Mouse (Mus musculus) urinary bladder, postnatal 36 days (tissue): ENCODE results near the gene Ugt1a7c.
"Not testable (repeated sequence)": the region's sequence is repeated elsewhere in the genome, so short reads cannot be mapped to it uniquely, and the experiment has no call there.

Experiments used
- DNase-seq, 2 experiments: peaks; one replicate each; pipeline ENCODE4 v3.0.0; 2022; ENCODE audit warnings: low spot score in 2 of 2, mixed read lengths in 1 of 2

The Ugt1a7c gene

DNA sequence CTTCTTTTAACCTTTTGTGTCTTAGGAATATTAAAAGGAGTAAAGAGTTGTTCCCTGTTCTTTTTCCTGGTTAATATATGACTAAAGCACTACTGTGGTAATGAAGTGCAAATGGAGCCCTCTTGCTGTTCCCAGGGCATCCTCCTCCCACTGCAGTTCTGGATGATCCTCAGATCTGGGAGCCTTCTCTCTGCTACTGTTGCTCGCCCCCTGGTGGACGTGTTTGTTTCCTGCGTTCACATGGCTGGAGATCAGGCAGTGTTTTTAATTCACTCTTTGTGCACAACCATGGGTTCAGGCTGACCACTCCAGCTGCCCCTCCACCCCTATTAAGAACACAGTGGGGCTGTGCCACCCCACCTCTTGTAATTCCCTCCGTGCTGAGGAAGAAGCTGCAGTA lies 25.7 kb downstream of the Ugt1a7c start:
- not testable (repeated sequence) for DNase-seq

DNA sequence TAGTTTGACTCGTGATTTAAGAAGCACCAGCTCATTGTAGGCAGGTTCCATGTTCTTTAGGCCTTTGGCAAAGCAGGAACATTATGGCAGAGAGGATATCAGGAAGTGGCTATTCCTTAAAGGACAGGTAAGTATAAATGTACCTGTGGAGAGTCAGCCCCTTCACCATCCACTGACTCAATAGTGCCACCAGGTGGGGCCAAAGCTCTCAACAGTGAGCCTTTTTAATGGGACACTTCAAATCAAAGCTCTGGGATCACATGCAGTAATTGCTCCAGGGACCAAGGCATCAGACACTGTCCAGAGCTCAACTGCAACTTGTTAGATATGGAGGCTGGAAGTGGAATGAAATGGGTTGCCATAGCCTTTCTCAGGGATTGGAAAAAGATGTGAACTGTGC lies 26.7 kb downstream of the Ugt1a7c start:
- not testable (repeated sequence) for DNase-seq

DNA sequence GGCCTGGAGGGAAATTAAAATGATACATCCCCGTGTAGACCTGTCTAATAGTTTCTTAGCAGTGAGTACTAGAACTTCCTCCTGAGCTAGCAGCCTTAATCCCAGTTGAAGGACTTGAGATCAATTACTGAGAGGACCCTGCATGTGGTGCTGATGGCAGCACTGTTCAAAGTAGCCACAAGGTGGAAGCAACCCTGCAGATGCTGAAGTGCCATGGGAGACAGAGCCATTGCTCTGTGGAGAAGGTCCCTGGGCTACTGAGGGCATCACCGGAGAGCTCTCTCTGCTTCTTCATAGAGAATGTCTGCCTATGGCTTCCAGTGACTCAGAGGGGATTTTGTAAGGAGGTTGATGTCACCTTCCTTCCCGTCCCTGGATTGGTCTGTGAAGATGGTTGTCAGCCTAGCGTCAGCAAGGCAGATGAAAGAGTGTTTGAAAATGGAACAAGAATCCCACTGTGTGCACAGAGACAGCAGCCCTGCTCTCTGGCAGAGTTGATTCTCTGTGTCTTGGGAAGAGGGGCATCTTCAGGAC lies 31.0 kb downstream of the Ugt1a7c start:
- DNase-seq = not testable (repeated sequence)

DNA sequence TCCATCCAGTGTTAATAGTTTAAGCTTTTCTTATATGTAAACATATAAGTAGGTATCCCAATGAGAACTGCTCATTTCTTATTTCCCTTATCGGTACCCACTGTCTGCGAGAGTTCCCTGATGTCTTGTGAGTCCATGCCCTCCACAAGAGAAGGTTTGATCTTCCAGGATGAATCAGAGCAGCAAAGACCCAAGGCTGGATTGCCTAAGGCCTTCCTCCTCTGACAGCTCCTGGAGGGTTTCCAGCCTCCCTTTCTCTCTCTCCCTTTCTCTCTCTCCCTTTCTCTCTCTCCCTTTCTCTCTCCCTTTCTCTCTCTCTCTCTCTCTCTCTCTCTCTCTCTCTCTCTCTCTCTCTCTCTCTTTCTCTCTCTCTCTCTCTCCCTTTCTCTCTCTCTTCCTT lies 34.2 kb downstream of the Ugt1a7c start:
- not testable (repeated sequence) for DNase-seq

DNA sequence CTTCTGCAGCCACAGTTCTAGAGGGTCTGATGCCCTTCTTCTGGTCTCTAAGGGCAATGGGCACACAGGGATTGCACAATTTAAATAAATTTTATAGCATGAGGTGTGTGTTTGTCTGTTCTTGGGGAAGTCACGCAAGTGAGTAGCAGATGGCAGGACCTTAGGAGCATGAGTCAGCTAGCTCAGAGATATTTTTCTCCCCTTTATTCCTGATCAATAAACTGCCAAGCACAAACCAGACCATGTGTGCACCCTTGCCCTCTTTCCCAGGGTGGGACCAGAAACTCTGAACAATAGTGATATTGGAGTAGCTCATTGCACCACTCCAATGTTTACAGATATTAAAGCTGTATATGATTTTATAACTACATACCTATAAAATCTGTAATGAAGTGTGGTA lies 35.4 kb downstream of the Ugt1a7c start:
- DNase-seq = not testable (repeated sequence)

DNA sequence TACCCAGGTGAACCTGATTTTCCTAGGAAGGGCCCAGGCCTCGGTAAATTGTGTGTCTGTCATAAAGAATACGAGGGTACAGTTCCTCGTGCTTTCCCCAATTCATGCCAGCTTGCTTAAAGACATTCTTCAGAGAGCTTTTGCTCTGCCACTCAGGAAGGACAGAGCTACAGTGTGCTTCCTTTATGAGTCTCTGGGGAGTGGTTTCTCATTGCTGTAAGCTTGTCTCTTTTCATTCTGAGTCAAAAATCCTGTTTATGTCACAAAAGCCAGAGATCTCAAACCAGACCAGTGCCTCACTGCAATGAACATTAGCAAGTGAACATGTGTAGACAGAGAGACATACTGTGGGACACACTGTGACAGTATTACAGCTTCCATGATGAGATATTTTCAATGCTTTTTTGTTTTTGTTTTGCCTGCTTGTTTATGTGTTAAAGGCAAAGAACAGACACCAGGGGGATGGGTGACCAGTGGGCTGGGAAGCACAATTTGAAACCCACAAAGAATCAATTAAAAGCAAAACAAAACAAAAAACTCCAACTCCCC lies 39.1 kb downstream of the Ugt1a7c start:
- DNase-seq = no peak

DNA sequence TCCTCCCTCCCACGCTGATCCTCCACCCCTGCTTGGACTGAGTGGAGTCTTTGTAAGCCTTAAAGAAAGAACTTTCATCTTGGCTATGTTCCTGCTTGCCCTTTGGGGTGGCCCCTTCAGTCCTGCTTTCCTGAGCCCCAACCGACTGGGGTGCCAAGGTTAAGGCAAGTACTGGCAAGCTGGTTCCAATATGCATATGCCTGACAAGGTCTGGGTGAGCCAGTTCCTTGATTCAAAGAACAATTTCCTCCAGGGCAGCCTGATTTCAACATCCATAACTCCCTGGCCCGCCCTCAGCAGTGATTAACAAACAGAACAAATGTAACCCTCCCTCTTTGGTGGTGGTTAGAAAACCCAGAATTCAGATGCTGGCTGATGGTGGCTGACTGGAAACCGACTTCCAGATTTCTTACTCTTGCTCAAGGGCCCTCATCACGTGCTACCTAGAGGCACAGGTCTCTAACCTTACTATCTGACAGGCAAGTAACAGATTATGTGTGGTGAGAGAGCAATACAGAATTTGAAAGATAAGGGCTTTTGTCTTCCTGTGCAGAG lies 39.7 kb downstream of the Ugt1a7c start, which contains the start of gene Ugt1a6a:
Gene Ugt1a6a, plus strand, starts transcription at position 353 of the 555 bp plus-strand sequence.
- DNase-seq = peak; percentile 73 to 83

DNA sequence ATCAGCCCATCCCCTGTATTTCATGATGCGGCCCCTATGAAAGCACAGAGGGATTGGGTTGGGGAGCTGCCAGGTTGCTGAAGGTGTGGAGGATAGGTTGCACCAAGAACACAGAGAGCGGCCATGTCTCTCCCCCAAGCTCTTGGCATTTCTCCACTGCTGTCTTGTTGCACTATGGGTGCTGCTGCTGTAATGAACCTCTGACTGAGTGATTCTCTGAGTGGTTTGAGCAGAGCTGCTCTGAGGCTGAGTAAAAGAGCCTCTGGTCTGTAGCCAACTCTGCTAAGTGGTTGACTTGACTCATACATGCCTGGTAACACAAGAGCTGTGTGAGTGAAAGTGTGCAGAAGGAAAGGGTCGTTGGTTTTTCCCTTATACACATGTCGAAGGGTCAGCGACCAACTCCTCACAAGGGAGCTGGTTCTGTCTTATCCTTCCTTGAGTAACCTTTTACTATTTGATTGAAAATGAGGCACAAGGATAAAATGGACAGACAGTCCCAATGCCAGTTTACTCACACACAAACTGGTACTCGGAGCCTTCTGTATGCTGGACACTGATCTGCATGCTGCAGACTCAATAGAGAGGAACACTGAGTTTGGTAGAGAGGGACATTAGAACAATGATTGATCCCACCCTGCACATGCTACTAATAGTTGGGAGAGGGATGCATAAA lies 40.5 kb downstream of the Ugt1a7c start:
- DNase-seq = not testable (repeated sequence)

DNA sequence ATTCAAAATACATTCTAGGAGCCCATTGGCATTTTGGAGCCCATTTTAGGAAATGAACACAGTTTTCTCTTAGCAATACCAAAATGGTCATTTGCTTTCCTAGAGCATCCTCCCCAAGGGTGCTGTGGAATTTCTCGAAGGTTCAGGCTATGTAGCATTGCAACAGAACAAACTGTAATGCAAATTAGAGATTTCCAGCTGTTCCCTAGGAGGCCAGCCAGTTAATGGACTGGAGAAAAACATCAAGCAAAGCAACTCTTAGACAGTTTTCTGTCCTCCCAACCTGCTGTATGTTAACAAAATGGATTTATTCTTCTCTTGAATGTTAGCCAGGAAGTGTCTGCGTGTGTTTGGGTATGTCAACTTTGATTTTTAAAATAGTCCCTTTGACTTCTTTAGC lies 41.8 kb downstream of the Ugt1a7c start:
- no peak for DNase-seq

DNA sequence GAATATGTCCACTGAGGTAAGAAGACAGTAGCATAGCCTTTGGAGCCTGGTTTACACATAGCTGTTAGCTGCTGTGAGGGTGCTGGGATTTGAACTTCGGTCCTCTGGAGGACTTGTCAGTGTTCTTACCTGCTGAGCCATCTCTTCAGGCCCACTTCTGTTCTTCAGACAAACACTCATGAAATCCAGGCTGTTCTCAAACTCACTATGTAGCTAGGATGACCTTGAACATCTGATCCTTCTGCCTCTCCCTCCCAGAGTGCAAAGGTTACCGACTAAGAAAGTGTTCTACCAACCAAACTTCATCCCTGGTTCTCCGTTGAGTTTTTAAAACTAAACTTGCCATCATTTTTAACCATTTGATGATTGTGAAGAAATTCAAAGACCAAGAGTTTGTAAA lies 42.4 kb downstream of the Ugt1a7c start:
- DNase-seq = no peak

DNA sequence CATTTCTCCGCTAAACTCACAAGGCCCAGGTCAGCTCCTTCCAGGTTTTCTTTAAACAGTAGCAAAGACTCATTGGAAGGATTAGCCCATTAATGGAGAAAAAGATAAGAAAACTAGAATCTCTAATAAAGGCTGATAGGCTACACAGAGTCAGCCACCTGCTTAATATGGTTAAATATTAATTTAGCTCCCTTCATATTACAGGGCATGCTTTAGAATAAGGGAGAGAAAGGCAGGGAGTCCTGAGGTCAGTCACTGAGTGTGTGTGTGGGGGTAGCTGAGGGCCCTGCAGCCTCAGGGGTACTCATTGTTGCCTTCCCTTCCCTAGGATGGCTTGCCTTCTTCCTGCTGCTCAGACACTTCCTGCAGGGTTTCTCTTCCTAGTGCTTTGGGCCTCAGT lies 43.3 kb downstream of the Ugt1a7c start:
- DNase-seq = no peak

DNA sequence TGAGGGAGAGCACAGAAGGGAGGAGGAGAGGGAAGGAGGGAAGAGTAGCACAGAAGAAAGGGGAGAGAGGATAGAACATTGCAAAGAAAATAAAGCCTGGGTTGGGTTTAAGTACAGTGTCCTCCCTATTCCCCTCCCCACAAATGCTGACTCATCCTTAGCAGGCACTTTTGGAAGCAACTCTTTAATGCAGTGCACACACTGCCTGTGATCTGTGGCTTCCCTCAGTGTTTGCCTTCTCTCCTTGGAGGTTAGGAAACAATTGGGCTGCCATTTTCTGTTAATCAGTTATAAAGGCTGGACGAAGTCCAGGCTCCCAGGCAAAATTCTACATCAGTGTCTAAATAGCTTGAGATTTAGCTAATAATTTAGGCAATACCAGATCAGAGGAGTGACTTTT lies 45.6 kb downstream of the Ugt1a7c start:
- not testable (repeated sequence) for DNase-seq

DNA sequence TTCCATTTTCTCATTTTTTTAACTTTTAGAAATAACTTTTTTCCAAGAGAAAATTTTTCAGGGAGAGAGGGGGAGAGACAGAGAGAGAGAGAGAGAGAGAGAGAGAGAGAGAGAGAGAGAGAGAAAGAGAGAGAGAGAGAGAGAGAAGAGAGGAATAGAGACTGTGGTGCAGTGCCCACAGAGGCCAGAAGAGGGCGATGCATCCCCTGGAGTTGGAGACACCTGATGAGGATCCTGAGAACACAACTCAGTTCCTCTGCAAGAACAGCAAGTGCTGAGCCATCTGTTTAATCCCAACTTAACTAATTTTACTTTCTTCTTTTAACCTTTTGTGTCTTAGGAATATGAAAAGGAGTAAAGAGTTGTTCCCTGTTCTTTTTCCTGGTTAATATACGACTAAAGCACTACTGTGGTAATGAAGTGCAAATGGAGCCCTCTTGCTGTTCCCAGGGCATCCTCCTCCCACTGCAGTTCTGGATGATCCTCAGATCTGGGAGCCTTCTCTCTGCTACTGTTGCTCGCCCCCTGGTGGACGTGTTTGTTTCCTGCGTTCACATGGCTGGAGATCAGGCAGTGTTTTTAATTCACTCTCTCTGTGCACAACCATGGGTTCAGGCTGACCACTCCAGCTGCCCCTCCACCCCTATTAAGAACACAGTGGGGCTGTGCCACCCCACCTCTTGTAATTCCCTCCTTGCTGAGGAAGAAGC lies 49.3 kb downstream of the Ugt1a7c start:
- not testable (repeated sequence) for DNase-seq

DNA sequence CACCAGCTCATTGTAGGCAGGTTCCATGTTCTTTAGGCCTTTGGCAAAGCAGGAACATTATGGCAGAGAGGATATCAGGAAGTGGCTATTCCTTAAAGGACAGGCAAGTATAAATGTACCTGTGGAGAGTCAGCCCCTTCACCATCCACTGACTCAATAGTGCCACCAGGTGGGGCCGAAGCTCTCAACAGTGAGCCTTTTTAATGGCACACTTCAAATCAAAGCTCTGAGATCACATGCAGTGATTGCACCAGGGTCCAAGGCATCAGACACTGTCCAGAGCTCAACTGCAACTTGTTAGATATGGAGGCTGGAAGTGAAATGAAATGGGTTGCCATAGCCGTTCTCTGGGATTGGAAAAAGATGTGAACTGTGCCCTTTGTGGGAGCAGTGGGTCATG lies 50.4 kb downstream of the Ugt1a7c start:
- not testable (repeated sequence) for DNase-seq

DNA sequence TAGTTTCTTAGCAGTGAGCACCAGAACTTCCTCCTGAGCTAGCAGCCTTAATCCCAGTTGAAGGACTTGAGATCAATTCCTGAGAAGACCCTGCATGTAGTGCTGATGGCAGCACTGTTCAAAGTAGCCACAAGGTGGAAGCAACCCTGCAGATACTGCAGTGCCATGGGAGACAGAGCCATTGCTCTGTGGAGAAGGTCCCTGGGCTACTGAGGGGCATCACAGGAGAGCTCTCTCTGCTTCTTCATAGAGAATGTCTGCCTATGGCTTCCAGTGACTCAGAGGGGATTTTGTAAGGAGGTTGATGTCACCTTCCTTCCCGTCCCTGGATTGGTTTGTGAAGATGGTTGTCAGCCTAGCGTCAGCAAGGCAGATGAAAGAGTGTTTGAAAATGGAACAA lies 55.3 kb downstream of the Ugt1a7c start:
- not testable (repeated sequence) for DNase-seq

DNA sequence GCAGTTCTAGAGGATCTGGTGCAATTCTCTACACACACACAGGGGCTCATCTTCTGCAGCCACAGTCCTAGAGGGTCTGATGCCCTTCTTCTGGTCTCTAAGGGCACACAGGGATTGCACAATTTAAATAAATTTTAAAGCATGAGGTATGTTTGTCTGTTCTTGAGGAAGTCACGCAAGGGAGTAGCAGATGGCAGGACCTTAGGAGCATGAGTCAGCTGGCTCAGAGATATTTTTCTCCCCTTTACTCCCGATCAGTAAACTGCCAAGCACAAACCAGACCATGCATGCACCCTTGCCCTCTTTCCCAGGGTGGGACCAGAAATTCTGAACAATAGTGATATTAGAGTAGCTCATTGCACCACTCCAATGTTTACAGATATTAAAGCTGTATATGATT lies 63.6 kb downstream of the Ugt1a7c start:
- DNase-seq = peak in 1 of 2 experiments; percentile 53

DNA sequence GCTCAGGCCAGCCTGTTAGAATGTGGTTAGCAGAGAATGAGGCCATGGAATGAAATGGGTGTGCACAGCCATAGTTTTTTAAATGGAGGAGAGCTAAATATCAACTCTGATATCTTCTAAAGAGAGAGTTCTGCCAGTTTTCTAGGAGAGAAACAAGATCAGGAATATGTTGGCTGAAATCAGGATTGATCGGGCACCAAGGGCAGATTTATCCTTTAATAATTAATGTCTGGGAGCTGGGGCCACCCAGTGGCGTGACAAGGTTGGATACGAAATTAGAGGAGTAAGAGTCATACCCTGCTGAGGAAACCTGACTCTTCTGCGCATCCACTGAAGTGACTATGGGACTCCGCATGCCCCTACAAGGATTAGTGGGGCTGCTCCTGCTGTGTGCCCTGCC lies 70.8 kb downstream of the Ugt1a7c start, which contains the start of gene Ugt1a5:
Gene Ugt1a5, plus strand, starts transcription at position 302 of the 400 bp plus-strand sequence.
- no peak for DNase-seq

DNA sequence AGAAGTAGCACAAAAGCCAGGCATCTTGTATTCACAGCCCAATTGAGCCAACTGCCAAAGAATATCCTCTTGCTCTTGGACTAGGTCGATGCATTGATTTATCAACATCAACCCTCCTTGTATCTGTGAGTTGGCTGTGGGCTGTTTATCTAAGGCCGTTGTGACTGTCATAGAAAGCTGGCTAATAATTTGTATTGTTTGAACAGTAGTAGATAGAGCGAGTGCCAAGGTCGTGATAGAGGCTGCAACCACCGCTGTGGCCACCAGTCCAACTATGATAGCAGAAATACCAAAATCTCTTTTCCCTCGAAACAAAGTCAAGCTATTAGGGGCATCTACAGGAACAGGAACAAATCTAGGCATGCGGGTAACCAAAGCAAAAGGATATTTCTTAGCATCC lies 77.3 kb downstream of the Ugt1a7c start:
- not testable (repeated sequence) for DNase-seq

DNA sequence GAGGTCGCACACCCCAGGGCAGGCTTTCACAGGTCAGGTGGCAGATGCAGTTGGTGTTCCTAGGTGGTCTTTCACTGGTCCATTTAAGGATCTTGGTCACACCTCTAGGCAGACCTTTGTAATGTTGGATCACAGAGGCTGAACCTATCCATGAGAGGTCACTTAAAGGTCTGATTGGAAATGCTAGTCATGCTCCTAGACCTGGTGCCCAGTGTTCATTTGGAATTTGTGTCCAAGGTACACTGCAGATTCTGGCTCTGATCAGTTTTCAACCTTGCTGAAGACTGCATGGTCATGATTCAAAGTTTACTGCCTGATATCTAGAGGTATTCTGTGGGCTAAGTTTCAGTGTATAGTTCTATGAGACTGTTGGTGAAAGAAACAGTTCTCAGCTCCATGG lies 84.8 kb downstream of the Ugt1a7c start:
- DNase-seq = no peak

DNA sequence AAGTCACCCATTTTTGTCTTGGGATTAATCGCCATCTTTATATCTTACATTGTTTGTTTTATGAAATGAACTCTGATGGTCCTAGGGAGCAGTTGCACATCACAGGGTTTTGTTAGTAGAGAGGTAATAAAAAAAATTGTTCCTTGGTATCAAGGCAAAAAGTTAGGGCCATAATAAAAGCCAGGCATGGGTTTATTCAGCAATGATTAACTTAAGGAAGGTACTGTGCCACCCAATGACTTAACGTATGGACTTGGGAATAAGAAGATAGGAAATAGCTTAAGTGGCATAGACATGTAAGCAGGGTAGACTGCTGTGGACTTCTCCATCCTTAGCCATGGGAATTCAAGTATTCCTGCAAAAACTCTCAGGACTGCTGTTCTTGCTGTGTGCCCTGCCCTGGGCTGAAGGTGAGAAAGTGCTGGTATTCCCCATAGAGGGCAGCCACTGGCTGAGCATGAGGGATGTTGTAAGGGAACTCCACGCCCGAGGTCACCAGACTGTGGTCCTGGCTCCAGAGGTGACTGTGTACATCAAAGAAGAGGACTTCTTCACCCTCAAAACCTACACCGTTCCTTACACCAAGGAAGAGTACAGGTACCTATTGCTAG lies 91.6 kb downstream of the Ugt1a7c start:
- DNase-seq = no peak

DNA sequence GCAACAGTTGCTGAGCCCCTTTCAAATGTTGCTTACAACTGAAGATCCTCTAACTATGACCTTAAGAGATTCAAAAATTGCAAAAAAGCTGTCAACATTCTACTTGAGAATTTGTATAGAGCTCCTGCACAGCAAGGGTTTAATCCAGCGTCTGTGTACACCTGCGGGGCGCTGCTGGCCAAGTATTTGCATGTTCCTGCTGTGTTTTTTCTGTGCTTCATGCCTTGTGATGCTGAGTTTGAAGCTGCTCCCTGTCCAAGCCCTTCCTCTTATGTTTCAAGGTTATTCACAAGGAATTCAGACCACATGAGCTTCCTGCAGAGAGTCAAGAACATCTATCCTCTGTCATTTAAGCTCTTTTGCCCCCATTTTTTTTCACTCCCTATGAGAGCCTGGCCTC lies 97.3 kb downstream of the Ugt1a7c start:
- DNase-seq = no peak

DNA sequence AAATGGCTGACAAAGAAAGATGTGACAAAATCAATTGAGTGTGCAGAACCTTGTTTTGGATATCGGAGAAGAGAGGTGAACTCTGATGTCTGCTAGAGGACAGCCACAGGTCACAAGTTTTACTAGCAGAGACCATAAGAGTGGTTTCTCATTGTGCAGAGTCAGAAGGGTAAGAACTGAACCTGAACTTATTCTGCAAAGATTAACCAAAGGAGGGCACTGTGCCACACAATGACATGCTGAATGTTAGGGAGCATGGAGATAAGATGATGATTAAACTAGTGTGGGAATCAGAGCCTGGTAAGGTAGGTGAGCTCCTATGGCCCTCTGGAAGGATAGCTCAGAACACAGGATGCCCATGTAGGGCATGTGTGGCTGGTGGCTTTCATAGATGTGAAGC lies 100.8 kb downstream of the Ugt1a7c start:
- no peak for DNase-seq
